Mouse (Mus musculus) ES-Bruce4 (cell line): Measurements from ENCODE around the gene Bmp4. TPM values are rescaled to one million over a fixed set of nuclear protein-coding genes. Genes with fewer than 3 reads are reported as not detected.
A peak's percentile ranks its signal among the peaks of the same experiment; 100 is the strongest.

Experiments
- H3K27ac ChIP-seq: 2 replicates; pipeline ENCODE4 v1.5.1; 2012; ENCODE audit warnings: low read length, inconsistent platforms; ENCODE audit not compliant: insufficient read depth
- H3K27me3 ChIP-seq: 2 replicates; pipeline ENCODE4 v1.6.1; 2012; ENCODE audit warnings: mild to moderate bottlenecking, low read length, inconsistent platforms; ENCODE audit not compliant: control insufficient read depth, poor library complexity, insufficient read depth, severe bottlenecking
- H3K36me3 ChIP-seq: 2 replicates; pipeline ENCODE4 v1.6.1; 2012; ENCODE audit warnings: inconsistent platforms, mild to moderate bottlenecking, low read length, moderate library complexity; ENCODE audit not compliant: control insufficient read depth, poor library complexity, insufficient read depth, severe bottlenecking
- H3K4me1 ChIP-seq: one replicate; pipeline ENCODE4 v1.8.1; 2011; ENCODE audit warnings: low read length; ENCODE audit not compliant: control insufficient read depth, insufficient read depth
- H3K4me3 ChIP-seq: 2 replicates; pipeline ENCODE4 v1.5.1; 2011; ENCODE audit warnings: low read depth, mild to moderate bottlenecking, low read length
- H3K9ac ChIP-seq: 2 replicates; pipeline ENCODE4 v1.6.1; 2012; ENCODE audit warnings: low read depth, mild to moderate bottlenecking, inconsistent platforms; ENCODE audit not compliant: poor library complexity, severe bottlenecking
- H3K9me3 ChIP-seq: replicated peaks from 2 replicates; pipeline ENCODE4 v1.6.1; 2012; ENCODE audit warnings: mild to moderate bottlenecking, low read length, inconsistent platforms; ENCODE audit not compliant: control insufficient read depth, poor library complexity, insufficient read depth, severe bottlenecking
- CTCF ChIP-seq: IDR thresholded peaks from one replicate; pipeline ENCODE4 v1.8.1; 2011; ENCODE audit warnings: low read depth, low read length
- EP300 ChIP-seq: IDR thresholded peaks from 2 replicates; pipeline ENCODE4 v1.6.1; 2011; ENCODE audit warnings: low read depth, low read length; ENCODE audit not compliant: insufficient read depth
- POLR2A ChIP-seq: IDR thresholded peaks from one replicate; pipeline ENCODE4 v1.8.1; 2011; ENCODE audit warnings: low read length; ENCODE audit not compliant: insufficient read depth
- polyA plus RNA-seq: library from polyadenylated mRNA; stranded (reverse); fragments of >200 nt; gene quantifications from 2 replicates; pipeline ENCODE4 v1.2.4, GENCODE M21; 2011; ENCODE audit warnings: low read depth; ENCODE audit not compliant: missing spikeins, insufficient read depth, insufficient read length

Gene Bmp4
- polyA plus RNA-seq, 1 experiment, result 22.0 TPM

- no peak for TF ChIP-seq EP300
- no peak for TF ChIP-seq POLR2A
- TF ChIP-seq CTCF, result no peak
- Histone ChIP-seq H3K27ac (no peak overlapping the region), H3K4me3 (peak overlapping the region; percentile 70), H3K4me1 (peaks cover 2% of the 10 kb centered on the region), H3K9me3 (no peaks in the 10 kb centered on the region), H3K9ac (peak overlapping the region; percentile 65), H3K27me3 (0 out of 2 replicates have a peak, but pooled peaks cover 4% of the 10 kb centered on the region), H3K36me3 (peaks cover 12% of the 10 kb centered on the region)
These were observed 2.5 kb downstream of the Bmp4 start for GRCm38 (mm10) chr14:46387821-46388481.

- Histone ChIP-seq H3K4me1 (peaks cover under 1% of the 10 kb centered on the region), H3K9me3 (no peaks in the 10 kb centered on the region), H3K27ac (no peak overlapping the region), H3K9ac (peak overlapping the region; percentile 65), H3K27me3 (0 out of 2 replicates have a peak, but pooled peaks cover 4% of the 10 kb centered on the region), H3K4me3 (peak overlapping the region; percentile 70), H3K36me3 (peaks cover 14% of the 10 kb centered on the region)
- no peak for TF ChIP-seq EP300
- no peak for TF ChIP-seq CTCF
- no peak for TF ChIP-seq POLR2A
These were observed 3.2 kb downstream of the Bmp4 start for GRCm38 (mm10) chr14:46387357-46387671.

- Histone ChIP-seq H3K4me1 (no peaks in the 10 kb centered on the region), H3K9ac (peak overlapping the region; percentile 70), H3K27ac (no peak overlapping the region), H3K9me3 (no peaks in the 10 kb centered on the region), H3K4me3 (peak overlapping the region; percentile 71), H3K27me3 (0 out of 2 replicates have a peak, but pooled peaks cover 4% of the 10 kb centered on the region), H3K36me3 (peaks cover 14% of the 10 kb centered on the region)
- TF ChIP-seq CTCF (no peak), EP300 (no peak), POLR2A (no peak)
These were observed 3.8 kb downstream of the Bmp4 start for GRCm38 (mm10) chr14:46386478-46387356.

DNA sequence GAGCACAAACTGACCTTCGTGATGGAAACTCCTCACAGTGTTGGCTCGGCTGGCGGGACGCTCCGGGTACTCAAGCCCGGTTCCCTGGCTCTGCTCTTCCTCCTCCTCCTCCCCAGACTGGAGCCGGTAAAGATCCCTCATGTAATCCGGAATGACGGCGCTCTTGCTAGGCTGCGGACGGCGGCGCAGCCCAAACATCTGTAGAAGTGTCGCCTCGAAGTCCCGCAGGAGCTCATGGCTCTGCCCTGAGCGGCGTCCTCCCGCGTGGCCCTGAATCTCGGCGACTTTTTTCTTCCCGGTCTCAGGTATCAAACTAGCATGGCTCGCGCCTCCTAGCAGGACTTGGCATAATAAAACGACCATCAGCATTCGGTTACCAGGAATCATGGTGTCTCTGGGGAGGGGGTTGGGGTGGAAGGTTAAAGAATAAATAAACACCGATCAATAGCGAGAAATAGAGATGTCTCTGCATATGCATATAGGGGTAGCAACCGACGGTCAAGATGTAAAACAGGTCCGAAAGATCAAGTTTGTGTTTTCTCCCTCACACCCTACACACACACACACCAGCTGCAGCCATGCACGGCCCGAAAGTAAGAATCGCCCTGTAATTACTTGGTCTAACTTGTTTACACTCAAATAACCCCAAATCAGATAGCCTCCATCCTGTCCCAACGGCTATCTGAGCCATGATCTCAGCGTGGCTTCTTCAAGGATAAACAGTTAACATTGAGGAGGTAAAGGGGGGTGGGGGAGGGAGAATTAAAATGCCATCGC, 4.6 kb downstream of the Bmp4 start:
- no peaks in the 10 kb centered on the region for H3K4me1 ChIP-seq
- H3K27ac ChIP-seq, result no peak overlapping the region
- no peak for TF ChIP-seq EP300
- TF ChIP-seq POLR2A, result no peak
- no peak for TF ChIP-seq CTCF
- no peaks in the 10 kb centered on the region for H3K9me3 ChIP-seq
- peak overlapping the region; percentile 57 for H3K4me3 ChIP-seq
- H3K27me3 ChIP-seq, result 0 out of 2 replicates have a peak, but pooled peaks cover 4% of the 10 kb centered on the region
- peaks cover 14% of the 10 kb centered on the region for H3K36me3 ChIP-seq
- peak overlapping the region; percentile 70 for H3K9ac ChIP-seq

- TF ChIP-seq CTCF, result no peak
- no peak for TF ChIP-seq POLR2A
- TF ChIP-seq EP300, result no peak
These were observed 5.3 kb downstream of the Bmp4 start for GRCm38 (mm10) chr14:46384946-46385691.

More at GRCm38 (mm10) chr14:46384946-46385691, 5.3 kb downstream of the Bmp4 start:
- H3K27me3 ChIP-seq, result 0 out of 2 replicates have a peak, but pooled peaks cover 4% of the 10 kb centered on the region
- no peaks in the 10 kb centered on the region for H3K9me3 ChIP-seq
- H3K4me1 ChIP-seq, result no peaks in the 10 kb centered on the region
- H3K27ac ChIP-seq, result no peak overlapping the region
- peaks cover 14% of the 10 kb centered on the region for H3K36me3 ChIP-seq
- H3K9ac ChIP-seq, result peak overlapping the region; percentile 65
- peak overlapping the region; percentile 57 for H3K4me3 ChIP-seq
